Mouse (Mus musculus) c-Kit-positive CD71-positive TER-119-negative erythroid progenitor cells, embryonic 14.5 days (primary cell): Measurements from ENCODE around the gene 1700019A02Rik.

ENCODE experiments used
- DNase-seq: peaks from one replicate; pipeline ENCODE4 v3.0.0-alpha.2; 2013; ENCODE audit warnings: low read depth

The 1700019A02Rik gene

DNA sequence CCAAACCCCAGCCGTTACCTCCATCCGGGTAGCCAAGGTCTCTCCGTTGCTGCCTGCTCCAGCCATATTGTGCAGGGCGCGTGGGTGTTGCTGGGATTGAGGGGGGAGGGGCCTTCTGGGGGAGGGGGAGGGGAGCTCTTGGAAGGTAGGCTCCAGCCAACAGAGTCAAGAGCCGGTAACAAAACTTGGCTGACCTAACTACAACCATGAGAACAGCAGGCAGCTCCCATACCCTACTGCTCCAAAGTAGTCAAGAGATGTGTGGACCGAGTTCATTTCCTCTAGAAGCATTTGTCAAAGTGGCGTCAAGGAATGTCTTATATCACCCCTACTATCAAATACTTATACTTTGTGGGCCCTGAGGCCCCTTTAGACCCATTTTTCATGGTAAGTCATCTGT is at the start of gene 1700019A02Rik:
Gene 1700019A02Rik (minus strand): TSS at position 101 of the 400 bp plus-strand sequence.
- no peak for DNase-seq

DNA sequence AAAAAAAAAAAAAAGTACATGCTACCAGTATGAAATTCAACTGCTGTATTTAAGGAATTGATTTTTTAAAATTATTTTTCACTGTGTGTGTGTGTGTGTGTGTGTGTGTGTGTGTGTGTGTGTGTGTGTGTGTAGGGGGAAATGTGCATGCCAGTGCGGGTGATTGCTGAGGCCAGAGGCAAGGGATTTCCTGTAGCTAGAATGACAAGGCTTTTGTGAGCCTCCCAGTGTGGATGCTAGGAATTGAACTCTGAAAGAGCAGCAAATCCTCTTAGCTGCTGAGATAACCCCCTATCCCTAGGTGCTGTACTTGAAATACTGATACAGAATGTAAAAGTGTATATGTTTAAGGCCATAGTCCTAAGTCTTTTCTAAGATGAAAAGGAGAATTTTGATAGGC is 38.6 kb upstream of the 1700019A02Rik start:
- DNase-seq: no peak

DNA sequence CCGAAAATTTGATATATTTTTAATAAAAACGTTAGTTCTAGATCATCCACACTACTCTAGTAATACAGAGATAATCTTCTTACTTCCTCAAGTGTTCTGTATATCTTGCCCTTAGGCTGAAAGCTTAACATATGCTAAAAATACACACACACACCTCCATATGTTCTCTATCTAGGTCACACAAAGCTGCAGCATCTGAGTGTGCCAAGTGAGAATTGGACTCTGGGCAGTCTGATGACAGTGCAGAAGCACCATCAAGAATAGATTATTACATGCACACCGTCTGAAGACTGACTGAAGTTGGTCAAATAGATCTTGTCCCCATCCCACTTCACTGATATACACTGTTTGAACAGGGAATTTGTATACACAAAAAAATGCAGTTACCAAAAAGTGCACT is 38.2 kb upstream of the 1700019A02Rik start:
- no peak for DNase-seq

DNA sequence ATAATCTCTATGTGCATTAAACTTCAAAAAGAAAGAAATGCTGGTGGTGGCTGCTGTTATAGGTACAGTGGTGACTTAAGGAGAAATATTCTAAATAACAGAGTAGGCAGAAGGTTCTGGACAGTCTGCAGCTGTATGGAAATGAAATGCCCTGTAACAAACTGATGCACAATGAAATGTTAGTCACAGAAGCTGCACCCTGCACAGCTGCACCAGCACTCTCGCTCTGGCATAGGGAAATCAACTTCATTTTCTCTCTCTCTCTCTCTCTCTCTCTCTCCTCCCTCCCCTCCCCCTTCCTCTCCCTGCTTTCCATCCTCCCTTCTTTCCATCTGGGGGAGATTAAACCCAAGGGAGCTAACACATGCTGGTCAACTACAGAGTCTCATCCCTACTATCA is 37.3 kb upstream of the 1700019A02Rik start:
- DNase-seq: no peak

DNA sequence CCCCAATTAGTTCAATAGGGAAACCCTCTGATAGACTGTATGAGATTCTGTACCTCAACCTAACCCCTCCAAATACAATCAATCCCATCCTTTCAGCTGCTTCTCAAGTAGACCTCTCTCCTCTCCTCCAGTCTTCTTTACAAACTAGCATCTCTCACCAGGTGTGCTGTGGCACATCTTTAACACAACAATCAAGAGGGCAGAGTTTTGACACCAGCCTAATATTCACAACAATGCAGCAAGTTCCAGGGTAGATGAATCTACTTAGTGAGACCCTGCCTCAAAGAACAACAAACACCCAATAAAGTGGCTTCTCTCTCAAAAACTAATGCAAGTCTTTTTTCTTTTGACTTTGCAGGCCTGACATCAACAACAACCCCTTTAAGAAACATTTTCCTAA is 22.7 kb upstream of the 1700019A02Rik start:
- DNase-seq: no peak

DNA sequence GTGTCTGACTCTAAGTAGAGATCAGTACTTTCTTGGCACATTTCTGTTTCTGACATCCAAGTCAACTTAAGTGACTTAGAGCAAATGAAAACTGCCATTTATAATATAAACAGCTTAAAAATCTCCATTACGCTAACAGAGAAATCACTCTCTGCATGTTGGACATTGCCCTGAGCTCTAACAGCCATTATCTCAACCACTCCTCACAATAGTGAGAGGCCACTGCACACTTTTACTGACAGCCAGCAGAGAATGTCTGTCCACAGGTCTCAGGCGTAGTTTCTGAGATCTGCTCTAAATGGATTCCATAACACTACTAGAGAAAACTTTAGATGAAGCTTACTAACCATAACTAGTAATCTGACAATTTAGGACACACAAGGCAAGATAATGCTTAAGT is 16.5 kb upstream of the 1700019A02Rik start:
- DNase-seq: no peak

DNA sequence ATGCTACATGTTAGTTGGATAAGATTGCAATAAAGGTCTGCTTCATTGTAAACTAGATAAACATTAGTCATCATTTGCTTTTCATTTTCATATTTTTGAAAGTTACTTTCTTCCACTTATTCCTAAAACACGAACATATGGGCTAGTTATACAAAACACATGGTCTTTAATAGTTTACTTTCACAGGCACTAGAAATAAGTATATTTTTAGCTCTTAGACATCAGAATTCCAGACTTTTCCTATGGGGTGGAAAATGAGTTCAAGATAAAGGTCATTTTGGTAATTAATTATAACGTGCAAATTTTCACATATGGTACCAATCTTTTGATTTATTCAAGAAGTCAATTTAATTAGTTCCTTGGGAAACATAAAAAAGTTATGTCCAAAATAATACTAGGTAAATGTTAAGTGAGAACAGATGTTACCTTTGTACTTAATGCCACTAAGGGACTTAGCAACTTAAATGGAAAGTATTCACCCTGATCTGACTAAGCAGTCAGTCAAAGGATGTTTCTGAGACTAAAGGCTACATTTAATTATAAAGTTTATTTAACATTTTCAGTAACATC is 14.3 kb upstream of the 1700019A02Rik start:
- no peak for DNase-seq

DNA sequence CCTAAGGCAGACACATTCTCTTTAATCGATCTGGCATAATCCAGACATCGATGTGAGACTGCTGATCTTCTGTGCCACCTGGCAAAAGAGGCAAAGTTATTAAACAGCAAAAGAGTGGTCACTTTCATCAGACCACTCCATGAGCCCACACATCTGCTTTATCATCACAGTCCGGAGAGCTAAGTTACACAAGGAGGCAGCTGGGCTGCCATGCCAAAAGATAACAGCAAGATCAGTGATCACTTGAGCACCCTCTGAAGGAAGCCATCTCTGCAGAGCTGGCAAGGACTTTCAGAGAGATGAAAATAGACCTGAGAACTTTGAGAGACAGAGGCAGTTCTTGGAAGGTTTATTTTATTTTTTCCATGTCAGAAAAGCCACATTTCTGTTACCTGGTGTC is 7.1 kb upstream of the 1700019A02Rik start:
- DNase-seq: no peak

DNA sequence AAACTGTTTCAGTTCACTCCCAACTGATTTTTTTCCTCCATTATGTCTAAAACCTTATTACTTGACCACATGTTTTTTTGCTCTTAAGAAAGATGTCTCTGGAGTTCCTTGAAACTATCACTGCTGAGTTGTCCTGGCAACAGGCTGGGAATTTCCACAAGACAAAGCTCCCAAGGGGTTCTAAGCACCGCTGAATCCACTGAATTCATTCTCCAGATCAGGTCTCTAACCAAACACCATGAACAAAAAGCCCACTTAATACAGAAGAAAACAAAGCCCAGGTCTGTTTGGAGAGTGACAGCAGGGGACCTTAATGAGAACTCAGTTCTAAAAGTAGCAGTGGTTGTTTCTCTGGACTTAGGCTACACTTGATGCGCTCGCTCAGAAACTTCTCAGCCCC is 3.8 kb upstream of the 1700019A02Rik start:
- no peak for DNase-seq

DNA sequence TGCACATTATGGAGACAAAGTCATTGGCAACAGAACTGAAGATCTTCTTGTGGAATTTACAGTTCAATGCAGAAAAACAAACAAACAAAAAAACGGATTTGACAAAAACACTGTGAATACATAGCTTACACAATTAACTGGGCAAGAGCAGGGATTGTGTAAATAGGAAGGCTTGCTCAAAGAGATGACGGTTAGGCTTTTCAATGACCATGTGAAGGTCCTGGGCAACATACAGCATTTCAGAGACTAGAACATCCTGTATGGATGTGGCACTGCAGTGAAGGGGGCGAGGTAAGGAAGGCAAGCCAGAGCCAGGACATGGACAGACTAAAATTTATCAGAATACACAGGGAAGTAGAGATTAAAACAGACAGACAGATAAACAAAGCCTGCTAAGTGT is 2.2 kb upstream of the 1700019A02Rik start:
- DNase-seq: no peak

DNA sequence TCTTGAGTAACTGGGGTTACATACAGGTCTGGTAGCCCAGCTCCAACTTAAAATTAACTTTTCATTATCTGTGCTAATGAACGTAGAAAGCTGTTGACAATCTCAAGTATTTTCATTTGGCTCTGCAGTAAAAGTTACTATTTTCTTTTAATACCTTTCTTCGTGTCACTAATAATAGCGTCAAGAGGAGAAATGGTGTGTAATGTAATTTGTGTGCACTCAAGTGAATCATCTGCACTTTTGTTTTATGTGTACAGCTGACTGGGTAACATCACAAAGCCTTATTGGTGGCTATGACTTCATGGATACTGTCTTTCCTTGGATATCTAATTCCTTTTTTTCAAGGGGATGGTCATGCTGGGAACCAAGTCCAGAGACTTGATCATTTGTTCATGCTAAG is 1.1 kb downstream of the 1700019A02Rik start:
- no peak for DNase-seq

DNA sequence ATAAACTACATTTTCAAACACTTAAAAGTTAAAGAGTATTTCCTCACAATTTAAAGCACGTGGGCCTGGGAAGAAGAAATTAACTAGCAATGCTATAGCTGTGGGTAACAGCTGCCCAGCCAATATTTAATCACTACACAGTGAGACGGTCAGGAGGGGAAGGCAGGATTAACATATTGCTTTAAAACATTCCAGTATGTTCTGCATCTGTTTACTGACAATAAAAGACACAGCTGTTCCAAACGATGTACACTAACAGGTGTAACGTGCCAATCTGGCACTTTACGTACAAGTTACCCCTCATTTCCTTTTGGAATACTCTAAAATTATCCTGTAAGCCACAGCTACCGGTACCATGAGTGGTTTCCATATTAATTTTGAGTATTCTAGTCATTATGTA is 29.7 kb downstream of the 1700019A02Rik start:
- no peak for DNase-seq

DNA sequence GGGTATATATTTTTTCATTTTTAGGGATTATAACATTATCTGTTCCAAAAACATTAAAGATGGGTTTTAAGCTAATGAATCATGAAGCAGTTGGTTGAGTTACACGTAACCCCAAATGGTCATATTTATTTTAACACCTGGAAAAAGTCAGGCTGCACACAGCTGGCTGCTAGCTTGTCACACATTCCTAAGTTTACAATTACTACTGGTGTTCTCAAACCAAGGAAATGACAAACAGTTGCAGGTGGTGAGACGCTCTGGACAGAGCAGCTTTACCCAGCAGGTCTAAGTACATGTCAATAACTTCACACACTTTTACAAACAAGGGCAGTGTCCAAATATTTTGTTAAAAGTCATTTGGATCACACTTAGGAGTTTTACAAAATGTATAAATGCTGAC is 64.4 kb downstream of the 1700019A02Rik start:
- no peak for DNase-seq

DNA sequence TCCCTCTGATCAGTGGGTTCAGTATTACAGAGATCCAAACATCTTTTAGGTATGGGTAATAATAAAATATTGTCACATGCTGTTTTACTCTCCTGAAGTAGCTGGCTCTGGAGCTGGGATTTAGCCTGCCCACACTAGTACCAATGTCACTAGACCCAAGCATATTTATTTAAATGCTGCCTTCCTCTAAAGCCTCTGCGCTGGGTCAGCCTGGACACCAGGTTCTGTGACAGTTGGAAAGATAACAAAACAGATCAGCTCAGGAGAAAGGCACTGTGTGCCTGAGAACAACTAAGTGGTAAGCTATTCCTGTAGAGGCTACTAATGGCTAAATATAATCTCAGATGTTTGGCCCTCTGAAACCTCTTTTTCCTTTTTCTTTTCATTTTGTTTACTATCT is 76.9 kb downstream of the 1700019A02Rik start:
- no peak for DNase-seq
